In the genomic region with DNA sequence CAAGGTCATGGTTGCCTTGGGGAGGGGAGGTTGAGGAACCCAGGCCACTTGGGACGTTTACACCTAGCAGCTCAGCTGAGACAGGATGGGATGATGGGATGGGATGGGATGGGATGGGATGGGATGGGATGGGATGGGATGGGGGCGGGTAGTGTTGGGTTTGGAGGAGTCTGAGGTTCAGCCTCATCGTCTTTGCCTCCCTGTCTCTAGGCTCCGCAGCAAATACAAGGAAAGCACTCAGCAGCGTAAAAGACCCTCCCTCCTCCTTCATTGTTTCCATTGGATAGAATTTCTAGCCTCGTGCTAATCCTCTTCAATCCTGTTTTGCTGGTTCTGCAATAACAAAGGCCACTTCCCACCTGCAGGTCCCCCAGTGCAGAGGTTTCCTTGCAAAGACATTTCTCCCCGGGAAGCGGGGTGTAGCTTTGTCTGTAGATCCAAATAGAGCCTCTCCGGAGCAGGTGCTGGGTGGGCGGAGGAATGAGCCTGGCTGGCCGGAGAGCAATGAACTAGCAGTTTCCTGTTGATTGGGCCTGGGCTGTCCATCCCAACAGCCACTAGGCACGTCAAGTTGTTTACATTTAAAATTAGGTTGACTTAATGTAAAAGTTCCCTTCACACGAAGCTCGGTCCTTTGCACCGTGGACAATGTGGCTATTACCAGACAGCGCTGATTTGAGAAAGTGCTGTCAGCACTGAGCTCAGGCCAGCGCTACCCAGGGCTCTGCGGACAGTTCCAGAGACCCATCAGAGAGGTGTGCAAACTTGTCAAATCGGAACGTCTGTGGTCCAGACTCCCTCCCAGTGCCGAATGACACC, we compare ENCODE assay signal across 8 mouse cellular contexts. TPM values are rescaled to one million over a fixed set of nuclear protein-coding genes. Genes with fewer than 3 reads are reported as not detected.
A peak's percentile ranks its signal among the peaks of the same experiment; 100 is the strongest.
DNase-seq lines count a peak whose midpoint lies in the region; ATAC-seq and TF ChIP-seq lines count a peak whose summit lies in the region.

No protein-coding gene starts in this region.

- peaks cover 49% of the 10 kb centered on the region for H3K27me3 ChIP-seq in heart, embryonic 10.5 days (ENCODE audit: insufficient read depth, poor library complexity, severe bottlenecking)
- peaks cover 76% of the 10 kb centered on the region for H3K27me3 ChIP-seq in G1E (ENCODE audit: insufficient read depth, low read length)
- no peaks in the 10 kb centered on the region; the same call in 1 of the 2 replicates for H3K27me3 ChIP-seq in forebrain, postnatal 0 days (ENCODE audit: insufficient read depth, low read length)
- no peaks in the 10 kb centered on the region for H3K27me3 ChIP-seq in liver, postnatal 0 days (ENCODE audit: insufficient read depth, low read length)

- H3K36me3 ChIP-seq in heart, embryonic 10.5 days: no peaks in the 10 kb centered on the region
- H3K36me3 ChIP-seq in G1E (replicated peaks): no peaks in the 10 kb centered on the region
- H3K36me3 ChIP-seq in forebrain, postnatal 0 days (ENCODE audit: insufficient read depth): no peaks in the 10 kb centered on the region
- no peaks in the 10 kb centered on the region for H3K36me3 ChIP-seq in liver, postnatal 0 days (replicated peaks; ENCODE audit: insufficient read depth, low read length)

- peak overlapping the region; percentile 50 for H3K4me2 ChIP-seq in forebrain, postnatal 0 days (ENCODE audit: low read depth)
- H3K4me2 ChIP-seq in liver, postnatal 0 days (ENCODE audit: low read depth, low read length): peak overlapping the region; percentile 67

- H3K9ac ChIP-seq in forebrain, postnatal 0 days: peak overlapping the region; percentile 28; the same call in 1 of the 2 replicates
- no peak overlapping the region for H3K9ac ChIP-seq in liver, postnatal 0 days (replicated peaks)

- H3K9me3 ChIP-seq in heart, embryonic 10.5 days: no peaks in the 10 kb centered on the region
- H3K9me3 ChIP-seq in G1E (replicated peaks): no peaks in the 10 kb centered on the region
- H3K9me3 ChIP-seq in forebrain, postnatal 0 days (ENCODE audit: low read length): no peaks in the 10 kb centered on the region
- no peaks in the 10 kb centered on the region for H3K9me3 ChIP-seq in liver, postnatal 0 days (ENCODE audit: low read length)

- H3K4me1 ChIP-seq in heart, embryonic 10.5 days: peaks cover 22% of the 10 kb centered on the region
- peaks cover 15% of the 10 kb centered on the region; the same call in 1 of the 2 replicates for H3K4me1 ChIP-seq in G1E (ENCODE audit: insufficient read depth, low read depth, low read length)
- peaks cover 5% of the 10 kb centered on the region; the same call in 1 of the 2 replicates for H3K4me1 ChIP-seq in forebrain, postnatal 0 days (ENCODE audit: insufficient read depth)
- peaks cover 14% of the 10 kb centered on the region for H3K4me1 ChIP-seq in liver, postnatal 0 days (ENCODE audit: insufficient read depth)

- DNase-seq in heart, embryonic 10.5 days (ENCODE audit: low spot score): no peak
- no peak for DNase-seq in heart, postnatal 36 days
- DNase-seq in G1E (ENCODE audit: low spot score) (no peak), MN1 (ENCODE audit: low spot score) (no peak)
- no peak for DNase-seq in forebrain, postnatal 0 days
- no peak for DNase-seq in liver, postnatal 0 days
- no peak for DNase-seq in ovary, adult 18-20 months (ENCODE audit: low spot score)
- no peak for DNase-seq in yolk sac, embryonic 10.5 days (ENCODE audit: low spot score)

- TF ChIP-seq EP300 in liver, postnatal 0 days (IDR thresholded peaks at IDR 0.05; ENCODE audit: low read depth): no peak

- H3K4me3 ChIP-seq in heart, embryonic 10.5 days: peak overlapping the region; percentile 49
- 0 out of 2 replicates have a peak overlapping the region, but pooled peaks have one; percentile 28 for H3K4me3 ChIP-seq in G1E (ENCODE audit: low read depth, low read length)
- H3K4me3 ChIP-seq in forebrain, postnatal 0 days (ENCODE audit: low read depth, low read length): peak overlapping the region; percentile 24
- H3K4me3 ChIP-seq in liver, postnatal 0 days (ENCODE audit: low read depth, low read length): peak overlapping the region; percentile 28; the same call in 1 of the 2 replicates

- H3K27ac ChIP-seq in heart, embryonic 10.5 days: no peak overlapping the region
- H3K27ac ChIP-seq in forebrain, postnatal 0 days (ENCODE audit: low read depth, low read length): no peak overlapping the region
- 0 out of 2 replicates have a peak overlapping the region, but pooled peaks have one; percentile 29 for H3K27ac ChIP-seq in liver, postnatal 0 days (ENCODE audit: low read depth)

- intact Hi-C loops in heart, postnatal 36 days (cut with DNase I): no loop called here

- 4% methylated on average over 21 of the region's 21 CpGs for WGBS in heart, embryonic 10.5 days
- 6% methylated on average over 21 of the region's 21 CpGs for WGBS in forebrain, postnatal 0 days
- 18% methylated on average over 21 of the region's 21 CpGs for WGBS in liver, postnatal 0 days (ENCODE audit: insufficient replicate concordance)

- no peak for ATAC-seq in G1E (ENCODE audit: extremely low read depth, insufficient number of reproducible peaks, low FRiP score, poor library complexity, severe bottlenecking)
- peak; percentile 58; the same call in 1 of the 2 replicates for ATAC-seq in forebrain, postnatal 0 days
- ATAC-seq in liver, postnatal 0 days: peak; percentile 56

- TF ChIP-seq CTCF in G1E (IDR thresholded peaks at IDR 0.05; ENCODE audit: low read depth, low read length): no peak
- TF ChIP-seq CTCF in forebrain, postnatal 0 days (IDR thresholded peaks at IDR 0.05; ENCODE audit: low read depth): no peak
- TF ChIP-seq CTCF in liver, postnatal 0 days (IDR thresholded peaks at IDR 0.05; ENCODE audit: low read depth): no peak

RNA-seq across cellular contexts. Expression of a gene that starts 0.5 kb away (rescaled TPM):
- polyA plus RNA-seq in heart, embryonic 10.5 days (2016; fragmentation: Nextera tagmentation; extraction: Ambion mirVana): 0.25 and 0.26 TPM in 2 replicates
- 1 to 10 TPM; 1.6 to 2.6 TPM for total RNA-seq in heart, postnatal 36 days (2021)
- total RNA-seq in G1E (2014; fragmentation: Nextera tagmentation): 0.63 TPM in 1 of 2 replicates, not detected in the other
- total RNA-seq in G1E (2017): 0.16 and 0.17 TPM in 2 replicates
- polyA plus RNA-seq in G1E (2012): 0.03 and 0.09 TPM in 2 replicates
- total RNA-seq in forebrain, postnatal 0 days (2014; rRNA removed): 0.38 TPM in 2 replicates
- polyA plus RNA-seq in forebrain, postnatal 0 days (2015; fragmentation: Nextera tagmentation; extraction: Ambion mirVana): 1.1 and 1.2 TPM in 2 replicates
- polyA plus RNA-seq in liver, postnatal 0 days (2015; fragmentation: Nextera tagmentation; extraction: Ambion mirVana): 2.9 and 3.5 TPM in 2 replicates
